Mouse (Mus musculus): ENCODE data around the gene Capn11.

Gene Capn11

GRCm38 (mm10) chr17:45659225-45659624, at the start of gene Capn11:
Gene Capn11 (minus strand): TSS chr17:45659325.
- DNase-seq = no peak

GRCm38 (mm10) chr17:45708179-45708578, 49.1 kb upstream of the Capn11 start:
- DNase-seq = no peak

GRCm38 (mm10) chr17:45707376-45707775, 48.3 kb upstream of the Capn11 start:
- no peak for DNase-seq

GRCm38 (mm10) chr17:45706796-45707195, 47.7 kb upstream of the Capn11 start:
- no peak for DNase-seq

- DNase-seq = no peak
These were observed 44.1 kb upstream of the Capn11 start for GRCm38 (mm10) chr17:45703187-45703586.

GRCm38 (mm10) chr17:45702254-45702653, 43.1 kb upstream of the Capn11 start:
- DNase-seq = peak; percentile 67

- DNase-seq = no peak
These were observed 42.1 kb upstream of the Capn11 start for GRCm38 (mm10) chr17:45701236-45701591.

- peak; percentile 40 for DNase-seq
These were observed 41.5 kb upstream of the Capn11 start for GRCm38 (mm10) chr17:45700496-45701235.

GRCm38 (mm10) chr17:45699039-45699740, 40.1 kb upstream of the Capn11 start:
- DNase-seq = no peak

GRCm38 (mm10) chr17:45698368-45698767, 39.2 kb upstream of the Capn11 start:
- DNase-seq = no peak

GRCm38 (mm10) chr17:45696981-45697380, 37.9 kb upstream of the Capn11 start:
- no peak for DNase-seq

- DNase-seq = no peak
These were observed 36.3 kb upstream of the Capn11 start for GRCm38 (mm10) chr17:45695227-45696120.

- peak; percentile 47 for DNase-seq
These were observed 34.9 kb upstream of the Capn11 start for GRCm38 (mm10) chr17:45693812-45694565.

GRCm38 (mm10) chr17:45692159-45692558, 33.0 kb upstream of the Capn11 start:
- DNase-seq = no peak

GRCm38 (mm10) chr17:45690044-45690443, 30.9 kb upstream of the Capn11 start:
- no peak for DNase-seq

GRCm38 (mm10) chr17:45689120-45689519, 30.0 kb upstream of the Capn11 start:
- no peak for DNase-seq

GRCm38 (mm10) chr17:45686716-45687115, 27.6 kb upstream of the Capn11 start, which contains the start of gene Tmem63b:
Gene Tmem63b (minus strand): TSS chr17:45686905.
- DNase-seq = no peak

GRCm38 (mm10) chr17:45686093-45686619, 27.0 kb upstream of the Capn11 start, which contains the start of gene Mrpl14:
Gene Mrpl14 (plus strand): TSS chr17:45686322.
- DNase-seq = peak; percentile 92

- peak; percentile 67 for DNase-seq
These were observed 26.3 kb upstream of the Capn11 start for GRCm38 (mm10) chr17:45685171-45686092.

- DNase-seq = no peak
These were observed 25.6 kb upstream of the Capn11 start for GRCm38 (mm10) chr17:45684667-45685131.

- DNase-seq = no peak
These were observed 23.7 kb upstream of the Capn11 start for GRCm38 (mm10) chr17:45682843-45683242.
